Mouse (Mus musculus) limb, embryonic 14.5 days (tissue): Measurements from ENCODE around the gene Dnlz. TPM values are rescaled to one million over a fixed set of nuclear protein-coding genes. Genes with fewer than 3 reads are reported as not detected.

Experiments used
- ATAC-seq: fragments of 200-750 bp; cut with Nextera tagmentation; 2 replicates; pipeline ENCODE4 v1.8.0; 2017; ENCODE audit warnings: low read depth, moderate number of reproducible peaks, moderate TSS enrichment; ENCODE audit not compliant: low FRiP score
- DNase-seq: peaks from one replicate; pipeline ENCODE4 v3.0.0-alpha.2; 2015; ENCODE audit warnings: low spot score
- H3K27ac ChIP-seq: fragments of 300-500 bp; sonication (generic); replicated peaks from 2 replicates; pipeline ENCODE4 v1.5.1; 2014; ENCODE audit warnings: low read depth, mild to moderate bottlenecking, low read length, moderate library complexity, mixed read lengths
- H3K27me3 ChIP-seq: fragments of 300-500 bp; sonication (generic); 2 replicates; pipeline ENCODE4 v1.6.1; 2014; ENCODE audit warnings: low read length, mixed read lengths; ENCODE audit not compliant: control insufficient read depth, insufficient read depth
- H3K36me3 ChIP-seq: fragments of 300-500 bp; sonication (generic); 2 replicates; pipeline ENCODE4 v1.6.1; 2014; ENCODE audit warnings: mild to moderate bottlenecking, low read length, moderate library complexity, mixed read lengths; ENCODE audit not compliant: control insufficient read depth, insufficient read depth
- H3K4me1 ChIP-seq: fragments of 300-500 bp; sonication (generic); 2 replicates; pipeline ENCODE4 v1.6.1; 2014; ENCODE audit warnings: antibody characterized with exemption, low read length, mixed read lengths; ENCODE audit not compliant: control insufficient read depth, insufficient read depth
- H3K4me2 ChIP-seq: fragments of 300-500 bp; sonication (generic); replicated peaks from 2 replicates; pipeline ENCODE4 v1.6.1; 2014; ENCODE audit warnings: low read depth, mild to moderate bottlenecking, low read length, moderate library complexity; ENCODE audit not compliant: severe bottlenecking
- H3K4me3 ChIP-seq: fragments of 300-500 bp; sonication (generic); replicated peaks from 2 replicates; pipeline ENCODE4 v1.5.1; 2014; ENCODE audit warnings: low read length
- H3K9ac ChIP-seq: fragments of 300-500 bp; sonication (generic); 2 replicates; pipeline ENCODE4 v1.6.1; 2014; ENCODE audit warnings: mild to moderate bottlenecking, low read depth, low read length, moderate library complexity; ENCODE audit not compliant: severe bottlenecking
- H3K9me3 ChIP-seq: fragments of 300-500 bp; sonication (generic); 2 replicates; pipeline ENCODE4 v1.6.1; 2016; ENCODE audit warnings: low read length; ENCODE audit not compliant: control insufficient read depth
- POLR2A ChIP-seq: fragments of 200-500 bp; IDR thresholded peaks from 2 replicates; pipeline ENCODE4 v1.8.0; 2012; ENCODE audit warnings: inconsistent platforms, mild to moderate bottlenecking, moderate library complexity, borderline replicate concordance; ENCODE audit not compliant: insufficient read depth, insufficient read length; ENCODE audit errors: extremely low read depth
- WGBS: fragments of 180-500 bp; shearing (Covaris S2); extraction: QIAGEN DNeasy Blood & Tissue Kit; methylation state at CpG from one replicate; pipeline ENCODE4 v1.1.7; 2014; 5-methylcytosine and 5-hydroxymethylcytosine counted together
- polyA plus RNA-seq, 2 experiments: library from polyadenylated mRNA; depleted of rRNA in 1 of 2; stranded (reverse) in 1 of 2; unstranded in 1 of 2; fragments of >200 nt; fragmentation: Nextera tagmentation in 1 of 2; extraction: Ambion mirVana in 1 of 2; gene quantifications; 2 replicates each; pipeline versions ENCODE4 v1.2.1 to v1.2.3; 2012 to 2014

Dnlz gene
- polyA plus RNA-seq, 2 experiments = 28.2 to 31.1 TPM

DNA sequence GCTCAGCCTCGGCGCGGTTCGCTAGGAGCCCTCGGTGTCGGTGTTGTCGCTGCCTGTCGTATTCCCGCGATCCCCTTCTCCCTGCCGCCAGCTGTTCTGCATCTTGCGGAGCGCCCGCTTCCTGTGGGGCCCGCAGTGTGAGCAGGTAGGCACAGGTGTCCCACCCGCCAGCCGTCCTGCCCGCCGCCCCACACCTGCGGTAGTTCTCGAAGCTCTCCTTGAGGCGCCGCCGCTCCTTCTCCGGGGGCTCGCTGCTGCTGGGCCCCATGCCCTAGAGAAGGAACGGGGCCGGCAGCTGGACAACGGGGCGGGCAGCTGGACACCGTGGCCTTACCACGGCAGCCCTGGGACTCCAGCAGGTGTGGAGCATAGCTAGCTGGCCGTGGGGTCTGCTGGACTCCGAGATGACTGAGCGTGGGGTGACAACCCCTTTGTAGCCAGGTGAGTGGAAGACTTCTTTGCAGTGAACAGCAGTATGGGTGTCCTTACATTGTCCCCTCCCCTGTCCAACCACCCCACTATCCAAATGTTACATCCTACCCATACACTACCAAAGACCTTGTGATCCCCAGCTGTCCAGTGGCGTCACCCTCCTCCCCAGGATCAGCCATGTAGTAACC is 491 bp upstream of the Dnlz start:
- peak overlapping the region; percentile 48; the same call in 1 of the 2 replicates for H3K27ac ChIP-seq
- H3K4me1 ChIP-seq = peaks cover 12% of the 10 kb centered on the region
- peak overlapping the region; percentile 91 for H3K9ac ChIP-seq
- peak overlapping the region; percentile 97 for H3K4me2 ChIP-seq
- H3K27me3 ChIP-seq = no peaks in the 10 kb centered on the region
- WGBS = 5% methylated on average over 35 of the region's 36 CpGs
- DNase-seq (no peak), ATAC-seq (peak; percentile 23)
- H3K9me3 ChIP-seq = no peaks in the 10 kb centered on the region
- peak overlapping the region; percentile 70 for H3K4me3 ChIP-seq
- no peak for TF ChIP-seq POLR2A
- H3K36me3 ChIP-seq = peaks cover 30% of the 10 kb centered on the region

DNA sequence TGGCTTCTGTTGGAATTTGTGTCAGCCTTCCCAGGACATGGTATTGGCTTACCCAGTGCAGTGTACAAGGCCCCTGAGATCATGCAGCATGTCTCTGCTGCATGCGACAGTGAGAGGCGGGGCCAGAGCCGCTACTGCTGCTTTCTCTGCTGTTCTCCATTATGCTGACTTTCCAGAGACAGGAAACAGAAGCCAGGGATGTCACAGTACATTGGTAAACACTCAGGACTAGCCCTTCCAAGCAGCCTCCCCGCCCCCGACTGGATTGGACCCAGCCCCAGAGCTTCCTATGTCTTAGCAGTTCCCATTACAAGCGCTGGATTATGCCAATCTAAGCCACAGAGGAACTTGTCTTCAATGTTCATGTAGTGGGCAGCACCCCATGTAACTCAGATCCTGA is 3.7 kb downstream of the Dnlz start:
- no peak for DNase-seq
- ATAC-seq = no peak
- Histone ChIP-seq H3K27me3 (no peaks in the 10 kb centered on the region), H3K4me2 (no peak overlapping the region), H3K27ac (no peak overlapping the region), H3K9ac (no peak overlapping the region), H3K9me3 (no peaks in the 10 kb centered on the region), H3K4me3 (no peak overlapping the region), H3K4me1 (peaks cover 12% of the 10 kb centered on the region), H3K36me3 (peaks cover 69% of the 10 kb centered on the region)
- no peak for TF ChIP-seq POLR2A
- WGBS = 54% methylated on average over 6 of the region's 6 CpGs

DNA sequence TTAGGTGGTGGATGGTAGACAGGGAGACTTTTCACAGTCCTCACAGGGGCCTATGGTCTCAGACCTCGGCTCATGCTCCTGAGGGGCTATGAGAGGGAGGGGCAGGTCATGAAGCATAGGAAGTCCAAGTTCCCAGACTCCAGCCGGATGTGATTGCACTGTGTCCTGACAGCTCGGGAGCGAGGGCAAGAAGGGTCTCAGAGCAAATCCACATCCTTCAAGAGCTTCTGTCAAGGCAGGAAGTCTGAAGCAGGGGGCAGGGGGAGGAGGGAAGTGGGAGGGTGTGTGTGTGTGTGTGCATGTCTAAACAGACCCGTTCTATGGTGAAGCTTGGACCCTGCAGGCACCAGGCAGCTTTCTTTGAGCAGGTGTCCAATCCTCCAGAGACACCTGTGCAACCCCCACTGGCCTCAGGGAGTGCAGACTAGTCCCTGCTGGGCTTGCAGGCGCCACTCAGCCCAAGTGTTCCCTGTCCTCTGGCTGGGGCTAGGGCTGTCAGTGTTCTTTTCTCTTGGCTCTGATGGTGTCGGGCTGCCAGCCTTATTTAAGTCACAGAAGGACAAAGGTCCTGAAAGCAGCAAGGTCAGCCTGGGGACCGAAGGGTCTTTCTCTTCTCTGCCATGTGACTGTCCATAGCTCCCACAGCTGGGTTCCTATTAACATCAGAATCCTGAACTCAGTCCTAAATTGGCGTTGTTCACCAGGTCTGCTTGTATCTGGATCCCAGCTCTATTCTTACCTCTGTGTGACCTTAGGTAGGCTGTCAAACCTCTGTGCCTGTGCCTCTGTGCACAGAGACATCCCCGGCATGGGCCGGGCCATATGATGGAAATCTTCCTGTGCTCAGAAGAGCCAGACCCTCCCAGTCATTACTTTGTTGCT is 9.1 kb downstream of the Dnlz start:
- DNase-seq = no peak
- H3K36me3 ChIP-seq = peaks cover 95% of the 10 kb centered on the region
- ATAC-seq = no peak
- H3K4me2 ChIP-seq = no peak overlapping the region
- no peaks in the 10 kb centered on the region for H3K27me3 ChIP-seq
- H3K9me3 ChIP-seq = no peaks in the 10 kb centered on the region
- TF ChIP-seq POLR2A = no peak
- H3K4me1 ChIP-seq = no peaks in the 10 kb centered on the region
- WGBS = 78% methylated on average over 11 of the region's 11 CpGs
- H3K4me3 ChIP-seq = no peak overlapping the region
- H3K9ac ChIP-seq = no peak overlapping the region
- H3K27ac ChIP-seq = no peak overlapping the region

DNA sequence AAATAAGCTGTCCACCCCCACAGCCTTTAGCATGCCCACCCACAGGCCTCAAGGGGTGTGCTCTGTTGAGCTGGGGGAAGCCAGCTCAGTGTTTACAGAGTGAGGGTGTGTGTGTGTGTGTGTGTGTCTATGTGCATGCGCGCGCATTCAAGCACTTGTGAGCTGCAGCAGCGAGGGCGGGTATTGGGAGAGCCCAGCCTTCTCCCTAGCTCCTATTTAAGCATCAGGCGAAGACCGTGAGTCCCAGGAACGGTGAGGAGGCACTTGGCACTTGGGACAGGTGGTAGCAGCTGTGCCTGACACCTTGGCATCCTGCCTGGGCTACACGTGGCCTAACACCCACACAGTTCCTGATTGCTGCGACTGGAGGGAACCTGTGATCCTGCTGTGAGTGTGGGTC is 9.9 kb downstream of the Dnlz start:
- Histone ChIP-seq H3K4me1 (no peaks in the 10 kb centered on the region), H3K9me3 (no peaks in the 10 kb centered on the region), H3K9ac (no peak overlapping the region), H3K27me3 (no peaks in the 10 kb centered on the region), H3K4me2 (no peak overlapping the region), H3K36me3 (peaks cover 87% of the 10 kb centered on the region), H3K27ac (no peak overlapping the region), H3K4me3 (no peak overlapping the region)
- WGBS = 86% methylated on average over 10 of the region's 10 CpGs
- DNase-seq = no peak
- 0 out of 2 replicates have a peak, but pooled peaks have one; percentile 16 for ATAC-seq
- no peak for TF ChIP-seq POLR2A

DNA sequence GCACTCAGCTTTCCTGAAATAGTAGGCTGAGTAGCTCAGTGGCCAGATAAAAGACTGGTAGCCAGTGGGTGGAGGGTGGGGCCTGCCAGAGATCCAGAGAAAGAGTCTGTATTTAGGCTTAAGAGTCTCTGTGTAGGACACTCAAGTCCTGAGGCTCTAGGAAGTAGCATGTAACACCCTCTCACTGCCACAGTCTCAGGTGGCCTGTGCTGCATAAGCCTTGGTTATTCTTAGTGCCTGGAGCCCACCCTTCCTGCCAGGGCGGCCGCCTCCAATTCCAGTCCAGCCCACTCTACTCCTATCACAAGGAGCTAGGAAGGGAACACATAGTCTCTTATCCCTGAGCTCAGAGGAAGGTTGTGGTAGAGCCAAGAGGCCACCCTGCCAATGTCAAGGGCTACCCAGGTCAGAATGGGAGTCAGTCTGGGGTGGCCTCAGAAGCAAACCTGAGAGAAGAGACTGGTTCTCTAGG is 10.4 kb downstream of the Dnlz start:
- Histone ChIP-seq H3K4me3 (no peak overlapping the region), H3K27me3 (no peaks in the 10 kb centered on the region), H3K9me3 (no peaks in the 10 kb centered on the region), H3K4me1 (no peaks in the 10 kb centered on the region), H3K4me2 (no peak overlapping the region), H3K27ac (no peak overlapping the region; the same call in 1 of the 2 replicates), H3K9ac (no peak overlapping the region), H3K36me3 (peaks cover 82% of the 10 kb centered on the region)
- no peak for TF ChIP-seq POLR2A
- WGBS = 94% methylated on average over 2 of the region's 2 CpGs
- 0 out of 2 replicates have a peak, but pooled peaks have one; percentile 5 for ATAC-seq
- no peak for DNase-seq
